Mouse (Mus musculus): Measurements from ENCODE around the gene Dclk2.

DNA sequence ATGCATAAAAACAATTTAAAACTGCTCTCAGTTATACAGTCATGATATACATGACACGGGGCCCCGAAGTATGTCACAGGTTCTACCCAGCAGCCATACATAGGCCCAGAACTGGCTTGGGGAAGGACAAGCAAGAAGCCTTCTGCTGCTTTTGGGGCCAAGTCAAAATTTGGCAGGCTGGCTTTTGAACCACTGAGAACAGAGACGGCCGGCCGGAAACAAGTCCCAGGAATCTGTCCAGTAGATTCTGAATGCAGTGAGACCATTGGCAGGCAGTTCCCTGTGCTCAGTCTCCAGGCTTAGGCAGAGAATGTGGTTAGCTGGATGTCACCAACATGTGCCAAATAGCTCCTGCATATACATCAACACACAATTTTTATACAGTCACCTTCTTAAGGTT is 130.9 kb downstream of the Dclk2 start:
- TF ChIP-seq CTCF (IDR thresholded peaks at IDR 0.05; ENCODE audit: borderline replicate concordance, insufficient read depth, low read length) = no peak
- no peak for TF ChIP-seq POLR2A (IDR thresholded peaks at IDR 0.05; ENCODE audit: low read depth, low read length)
